Mouse (Mus musculus) kidney, embryonic 16.5 days (tissue): ENCODE measurements at regions not wholly inside any gene's neighbourhood (a gene's known extent, or its start where the extent isn't known, plus 50 kb on each side); places are given as distances from the start of the nearest gene placed in this dataset.

Experiments used
- ATAC-seq: fragments of 200-750 bp; cut with Nextera tagmentation; 2 replicates; pipeline ENCODE4 v1.8.0; 2017; ENCODE audit warnings: moderate TSS enrichment; ENCODE audit not compliant: low FRiP score, low TSS enrichment
- H3K27ac ChIP-seq: fragments of 300-500 bp; sonication (generic); 2 replicates; pipeline ENCODE4 v1.5.1; 2014; ENCODE audit warnings: low read length
- H3K27me3 ChIP-seq: fragments of 300-500 bp; sonication (generic); 2 replicates; pipeline ENCODE4 v1.6.1; 2014; ENCODE audit warnings: low read length, control low read depth, mixed read lengths; ENCODE audit not compliant: insufficient read depth
- H3K36me3 ChIP-seq: fragments of 300-500 bp; sonication (generic); 2 replicates; pipeline ENCODE4 v1.6.1; 2014; ENCODE audit warnings: low read length, control low read depth, mixed read lengths; ENCODE audit not compliant: insufficient read depth
- H3K4me1 ChIP-seq: fragments of 300-500 bp; sonication (generic); 2 replicates; pipeline ENCODE4 v1.6.1; 2014; ENCODE audit warnings: low read length, control low read depth, mixed read lengths; ENCODE audit not compliant: insufficient read depth
- H3K4me2 ChIP-seq: fragments of 300-500 bp; sonication (generic); replicated peaks from 2 replicates; pipeline ENCODE4 v1.6.1; 2014; ENCODE audit warnings: low read depth, low read length
- H3K4me3 ChIP-seq: fragments of 300-500 bp; sonication (generic); 2 replicates; pipeline ENCODE4 v1.5.1; 2014; ENCODE audit warnings: mild to moderate bottlenecking, low read length
- H3K9ac ChIP-seq: fragments of 300-500 bp; sonication (generic); replicated peaks from 2 replicates; pipeline ENCODE4 v1.6.1; 2014; ENCODE audit warnings: low read length
- H3K9me3 ChIP-seq: fragments of 300-500 bp; sonication (generic); 2 replicates; pipeline ENCODE4 v1.6.1; 2016; ENCODE audit warnings: low read length, control low read depth
- WGBS: fragments of 180-500 bp; shearing (Covaris S2); extraction: QIAGEN DNeasy Blood & Tissue Kit; methylation state at CpG from one replicate; pipeline ENCODE4 v1.1.7; 2014; 5-methylcytosine and 5-hydroxymethylcytosine counted together

DNA sequence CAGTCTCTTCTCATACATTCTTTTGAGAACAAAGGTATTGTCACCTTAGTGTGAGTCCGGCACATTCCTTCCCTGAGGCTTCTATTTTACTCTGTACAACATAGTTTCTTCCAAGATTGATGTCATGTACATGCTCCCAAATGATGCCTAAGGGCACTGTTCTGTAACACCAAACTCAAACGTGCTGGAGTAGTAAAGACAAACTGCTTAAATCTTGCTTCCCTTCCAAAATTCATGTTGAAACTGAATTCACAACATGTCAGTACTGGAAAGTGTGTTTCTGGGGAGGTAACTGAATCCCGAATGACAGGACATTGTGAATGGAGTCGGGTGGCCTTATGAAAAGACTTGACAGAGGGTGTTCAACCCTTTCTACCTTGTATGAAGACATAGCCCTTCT is 848.8 kb upstream of the Lrrc6 start:
- Histone ChIP-seq H3K27me3 (no peaks in the 10 kb centered on the region), H3K36me3 (no peaks in the 10 kb centered on the region), H3K9me3 (no peaks in the 10 kb centered on the region), H3K4me1 (no peaks in the 10 kb centered on the region), H3K27ac (no peak overlapping the region), H3K4me3 (no peak overlapping the region), H3K9ac (no peak overlapping the region), H3K4me2 (no peak overlapping the region)
- no peak for ATAC-seq
- WGBS, result 86% methylated on average over 4 of the region's 4 CpGs

DNA sequence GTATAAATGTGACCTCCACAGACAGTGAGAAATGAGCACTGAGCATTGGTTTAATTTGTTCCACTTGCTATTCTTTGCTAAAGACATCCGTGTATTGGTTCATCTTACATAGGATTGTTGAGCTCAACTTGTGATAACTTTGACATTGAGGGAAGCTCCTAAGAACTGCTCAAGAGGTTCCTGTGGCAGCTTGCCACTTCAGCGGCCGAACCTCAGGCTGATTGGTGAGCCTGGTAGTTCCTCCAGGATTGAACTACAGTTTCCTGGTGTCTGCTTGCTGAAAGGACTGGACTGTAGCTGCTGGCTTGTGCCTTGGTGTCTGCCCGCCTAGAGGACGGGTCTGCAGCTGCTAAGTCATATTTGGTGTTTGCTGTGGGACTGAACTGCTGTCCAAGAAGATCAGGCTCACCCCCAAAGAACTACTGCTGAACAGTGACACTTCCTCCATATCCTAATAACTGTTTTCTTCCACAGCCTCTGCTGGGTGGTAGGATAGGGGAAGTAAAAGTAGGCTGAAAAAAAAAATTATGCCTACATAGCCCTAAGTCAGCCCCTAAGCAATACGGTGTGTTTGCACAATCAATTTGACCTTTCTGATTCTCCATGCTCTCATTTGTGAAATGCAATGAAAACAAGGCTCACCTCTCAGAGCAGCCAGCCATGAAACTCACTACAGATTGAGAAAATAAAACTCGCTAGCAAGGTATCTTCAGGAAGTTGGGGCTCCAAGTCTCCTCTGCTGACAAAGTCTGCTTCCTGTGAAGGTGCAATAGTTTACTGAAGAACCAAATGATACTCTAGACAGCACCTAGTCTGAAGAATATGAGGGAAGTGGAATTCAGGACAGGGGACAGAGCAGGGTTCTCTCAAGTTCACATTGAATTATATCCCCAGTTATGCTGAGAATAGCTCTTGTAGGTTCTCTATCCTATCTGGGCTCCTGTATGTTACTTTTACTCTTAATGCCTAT is 844.8 kb upstream of the Lrrc6 start:
- Histone ChIP-seq H3K4me2 (no peak overlapping the region), H3K27ac (no peak overlapping the region), H3K36me3 (no peaks in the 10 kb centered on the region), H3K27me3 (no peaks in the 10 kb centered on the region), H3K4me1 (no peaks in the 10 kb centered on the region), H3K9ac (no peak overlapping the region), H3K9me3 (no peaks in the 10 kb centered on the region), H3K4me3 (no peak overlapping the region)
- ATAC-seq, result no peak
- WGBS, result 67% methylated on average over 7 of the region's 7 CpGs

DNA sequence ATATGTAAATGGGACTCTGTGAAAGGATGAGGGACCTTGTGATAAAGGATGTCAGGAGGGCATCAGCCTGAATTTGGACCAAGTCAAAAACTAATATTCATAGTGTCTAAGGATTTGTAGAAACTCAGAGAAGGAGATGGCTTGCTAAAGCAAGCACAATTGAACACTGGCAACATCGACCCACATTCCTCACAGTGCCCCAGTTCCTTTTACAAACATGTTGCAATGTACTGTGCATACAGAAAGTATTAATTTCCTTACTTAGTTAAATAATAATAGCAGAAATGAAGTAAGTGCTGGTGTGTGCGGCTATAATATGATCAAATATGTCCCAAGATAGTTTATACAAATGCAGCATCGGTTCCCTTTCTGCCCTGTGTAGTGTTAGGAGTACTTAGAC is 841.3 kb upstream of the Lrrc6 start:
- Histone ChIP-seq H3K9me3 (no peaks in the 10 kb centered on the region), H3K4me3 (no peak overlapping the region), H3K36me3 (no peaks in the 10 kb centered on the region), H3K27me3 (no peaks in the 10 kb centered on the region), H3K9ac (no peak overlapping the region), H3K27ac (no peak overlapping the region), H3K4me1 (no peaks in the 10 kb centered on the region), H3K4me2 (no peak overlapping the region)
- no peak for ATAC-seq
- WGBS, result 87% methylated on average over 3 of the region's 3 CpGs

DNA sequence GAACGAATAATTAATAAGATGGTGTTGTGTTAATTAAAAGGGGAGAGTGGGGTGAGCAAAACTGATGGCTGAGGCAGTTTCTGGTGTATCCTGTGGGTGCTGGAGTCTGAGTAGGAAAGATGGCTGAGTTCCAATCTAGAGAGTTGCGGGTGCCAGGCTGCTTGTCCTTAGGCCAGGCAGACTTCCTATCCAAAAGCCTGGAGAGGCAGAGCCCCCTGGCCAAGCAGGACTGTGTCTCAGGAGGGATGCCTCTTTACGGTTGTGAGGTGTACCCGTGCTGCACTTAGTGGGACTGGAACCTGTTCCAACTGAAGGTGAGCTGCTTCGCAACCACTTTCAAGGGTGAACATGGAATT is 836.3 kb upstream of the Lrrc6 start:
- Histone ChIP-seq H3K4me3 (no peak overlapping the region), H3K27ac (no peak overlapping the region), H3K36me3 (no peaks in the 10 kb centered on the region), H3K4me1 (no peaks in the 10 kb centered on the region), H3K9ac (no peak overlapping the region), H3K27me3 (no peaks in the 10 kb centered on the region), H3K4me2 (no peak overlapping the region), H3K9me3 (no peaks in the 10 kb centered on the region)
- ATAC-seq, result no peak
- WGBS, result 82% methylated on average over 5 of the region's 5 CpGs

DNA sequence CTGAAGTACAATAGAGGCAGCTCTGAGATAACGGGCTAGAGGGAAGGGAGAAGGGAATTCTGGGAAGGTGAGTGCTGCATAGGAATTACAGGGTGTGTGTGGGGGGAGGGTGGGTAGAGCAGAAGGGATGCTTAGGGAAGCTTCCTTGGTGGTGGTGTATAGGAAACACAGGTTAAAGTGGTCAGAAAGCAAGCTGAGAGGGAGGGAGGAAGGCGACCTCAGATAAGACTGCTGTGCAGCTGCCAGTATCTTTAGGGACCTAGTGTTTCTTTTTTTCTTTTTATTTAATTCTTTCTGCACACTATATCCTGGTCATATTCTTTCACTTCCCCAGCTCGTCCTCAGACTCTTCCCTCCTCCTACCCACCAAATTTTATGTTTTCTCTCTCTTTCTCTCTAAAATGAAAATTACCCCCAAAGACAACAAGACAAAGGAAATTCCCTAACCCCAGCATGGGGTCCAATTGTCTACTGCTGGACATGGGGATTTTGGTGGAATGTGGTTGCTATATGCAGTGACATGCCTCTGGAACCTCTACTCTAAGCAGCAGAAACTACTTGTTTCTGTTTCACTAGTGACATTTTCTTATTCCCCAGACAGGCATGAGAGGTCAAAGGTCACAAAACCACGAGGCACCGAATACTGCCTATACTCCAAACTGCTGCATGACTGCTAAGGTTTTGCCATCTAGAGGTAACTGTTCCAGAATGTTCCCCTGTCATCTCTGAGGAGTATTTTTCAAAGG is 835.8 kb upstream of the Lrrc6 start:
- H3K9ac ChIP-seq, result no peak overlapping the region
- H3K4me3 ChIP-seq, result no peak overlapping the region
- no peaks in the 10 kb centered on the region for H3K36me3 ChIP-seq
- no peaks in the 10 kb centered on the region for H3K9me3 ChIP-seq
- H3K4me1 ChIP-seq, result no peaks in the 10 kb centered on the region
- 64% methylated on average over 5 of the region's 5 CpGs for WGBS
- no peaks in the 10 kb centered on the region for H3K27me3 ChIP-seq
- no peak for ATAC-seq
- H3K27ac ChIP-seq, result no peak overlapping the region
- H3K4me2 ChIP-seq, result no peak overlapping the region

DNA sequence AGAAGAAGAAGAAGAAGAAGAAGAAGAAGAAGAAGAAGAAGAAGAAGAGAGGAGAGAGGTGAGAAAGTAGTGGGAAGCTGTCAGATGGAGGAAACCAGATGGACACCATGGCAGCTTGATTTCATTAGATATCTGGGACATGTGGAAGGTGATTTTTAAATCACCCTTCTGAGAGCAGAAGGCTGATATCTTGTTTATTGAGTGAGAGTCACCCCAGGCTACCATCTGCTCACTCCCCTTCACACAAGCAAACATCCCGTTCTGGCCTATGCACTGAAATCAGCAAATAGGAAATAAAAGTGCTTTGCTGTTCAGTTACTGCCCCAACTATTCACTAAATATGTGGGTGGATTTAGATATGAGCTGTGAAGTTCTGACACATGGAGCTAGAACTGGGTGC is 831.8 kb upstream of the Lrrc6 start:
- Histone ChIP-seq H3K4me2 (no peak overlapping the region), H3K4me3 (no peak overlapping the region), H3K27ac (no peak overlapping the region), H3K9me3 (no peaks in the 10 kb centered on the region), H3K36me3 (no peaks in the 10 kb centered on the region), H3K27me3 (no peaks in the 10 kb centered on the region), H3K4me1 (no peaks in the 10 kb centered on the region), H3K9ac (no peak overlapping the region)
- 47% methylated on average over 1 of the region's 1 CpGs for WGBS
- no peak for ATAC-seq

DNA sequence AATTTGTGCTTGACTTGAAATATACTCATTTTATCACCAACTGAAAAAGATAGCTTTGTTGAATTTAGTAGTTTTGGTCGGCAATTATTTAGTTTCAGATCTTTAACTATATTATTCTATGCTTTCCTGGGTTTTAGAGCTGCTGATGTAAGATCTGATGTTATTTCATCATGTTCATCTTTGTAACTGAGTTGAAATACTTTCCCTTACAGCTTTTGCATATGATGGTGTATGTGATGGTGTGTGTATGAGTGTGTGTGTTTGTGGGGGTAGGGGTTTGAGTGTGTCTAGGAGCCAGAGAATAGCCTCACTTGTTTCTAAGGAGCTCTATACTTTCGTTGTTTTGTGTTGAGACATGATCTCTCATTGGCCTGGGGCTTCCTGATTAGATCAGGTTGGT is 819.6 kb upstream of the Lrrc6 start:
- Histone ChIP-seq H3K27ac (no peak overlapping the region), H3K4me3 (no peak overlapping the region), H3K27me3 (no peaks in the 10 kb centered on the region), H3K9ac (no peak overlapping the region), H3K4me1 (no peaks in the 10 kb centered on the region), H3K4me2 (no peak overlapping the region), H3K36me3 (no peaks in the 10 kb centered on the region), H3K9me3 (no peaks in the 10 kb centered on the region)
- ATAC-seq, result no peak
- WGBS, result 87% methylated on average over 2 of the region's 2 CpGs

DNA sequence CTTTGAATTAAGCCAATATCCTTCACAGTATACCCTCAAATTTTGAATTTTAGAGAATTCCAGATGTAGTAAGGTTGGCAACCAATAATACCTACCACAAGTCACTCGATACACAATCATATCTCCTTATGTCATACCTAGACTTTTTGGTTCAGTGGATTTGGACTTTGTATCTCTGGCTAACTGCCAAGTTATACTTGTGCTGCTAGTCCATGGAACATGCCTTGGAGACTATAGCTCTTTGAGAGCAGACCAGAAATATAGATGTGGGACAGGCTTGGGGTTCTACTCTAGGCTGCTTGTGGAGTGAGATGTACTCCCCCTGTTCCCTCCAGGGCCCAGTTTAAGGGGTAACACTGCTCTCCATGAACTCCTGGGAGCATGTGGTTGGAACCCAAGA is 814.5 kb upstream of the Lrrc6 start:
- Histone ChIP-seq H3K9ac (no peak overlapping the region), H3K4me2 (no peak overlapping the region), H3K4me1 (no peaks in the 10 kb centered on the region), H3K27me3 (no peaks in the 10 kb centered on the region), H3K36me3 (no peaks in the 10 kb centered on the region), H3K27ac (no peak overlapping the region), H3K4me3 (no peak overlapping the region), H3K9me3 (no peaks in the 10 kb centered on the region)
- no peak for ATAC-seq
- 82% methylated on average over 1 of the region's 1 CpGs for WGBS

DNA sequence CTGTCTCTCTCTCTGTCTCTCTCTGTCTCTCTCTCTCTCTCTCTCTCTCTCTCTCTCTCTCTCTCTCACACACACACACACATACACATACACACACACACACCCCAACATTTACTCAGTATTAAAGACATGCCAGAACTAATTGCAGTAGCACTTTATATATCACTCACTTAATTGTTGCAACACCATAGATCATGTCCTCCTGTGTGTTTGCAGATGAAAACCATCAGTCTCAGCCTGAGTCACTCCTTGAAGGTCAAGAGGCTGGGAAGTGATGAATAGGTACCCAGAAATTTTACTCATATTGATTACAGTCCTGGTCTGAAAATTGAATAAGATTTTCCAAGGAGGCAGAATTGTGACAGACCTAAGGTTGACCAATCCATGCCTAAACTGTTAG is 812.9 kb upstream of the Lrrc6 start:
- Histone ChIP-seq H3K27me3 (no peaks in the 10 kb centered on the region), H3K4me1 (no peaks in the 10 kb centered on the region), H3K4me3 (no peak overlapping the region), H3K9ac (no peak overlapping the region), H3K4me2 (no peak overlapping the region), H3K27ac (no peak overlapping the region), H3K36me3 (no peaks in the 10 kb centered on the region), H3K9me3 (no peaks in the 10 kb centered on the region)
- ATAC-seq, result no peak

DNA sequence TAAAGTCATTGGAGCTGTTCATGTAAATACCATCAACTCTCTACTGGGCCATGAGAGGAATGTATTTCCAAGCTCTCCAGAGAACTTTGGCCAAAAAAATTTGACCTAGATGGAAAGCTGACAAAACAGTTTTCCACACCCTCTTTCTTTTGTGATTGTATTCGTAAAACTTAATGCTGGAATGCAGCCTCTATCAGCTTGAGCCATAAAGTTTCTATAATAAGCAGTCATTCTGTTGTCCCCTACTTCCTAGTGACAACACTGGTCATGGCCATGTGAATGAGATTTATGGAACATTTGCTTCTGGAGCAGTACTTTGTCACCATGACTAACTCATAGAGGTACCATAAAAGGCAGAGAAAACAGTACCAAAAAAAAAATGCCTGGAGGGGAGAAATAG is 805.0 kb upstream of the Lrrc6 start:
- H3K27ac ChIP-seq, result peak overlapping the region; percentile 81; the same call in 1 of the 2 replicates
- H3K4me2 ChIP-seq, result no peak overlapping the region
- no peak overlapping the region for H3K9ac ChIP-seq
- no peaks in the 10 kb centered on the region for H3K27me3 ChIP-seq
- 40% methylated on average over 1 of the region's 1 CpGs for WGBS
- H3K4me3 ChIP-seq, result no peak overlapping the region
- 0 out of 2 replicates have a peak, but pooled peaks cover 3% of the 10 kb centered on the region for H3K9me3 ChIP-seq
- ATAC-seq, result no peak
- peaks cover 15% of the 10 kb centered on the region for H3K4me1 ChIP-seq
- H3K36me3 ChIP-seq, result no peaks in the 10 kb centered on the region
